Mouse (Mus musculus): ENCODE data around the gene Snca.

GRCm38 (mm10) chr6:60829282-60829891, at the start of gene Snca:
- no peak for TF ChIP-seq ZC3H11A (IDR thresholded peaks at IDR 0.05; ENCODE audit: borderline replicate concordance, low read depth, low read length)
- no peak for TF ChIP-seq CHD2 (IDR thresholded peaks at IDR 0.05; ENCODE audit: low read depth, low read length)
- no peak for TF ChIP-seq ZNF384 (IDR thresholded peaks at IDR 0.05; ENCODE audit: low read depth, low read length)

All from ES-E14 (cell line).